Mouse (Mus musculus) urinary bladder, postnatal 14 days (tissue): ENCODE data around the gene Hist1h4b.

Experiments used
- DNase-seq: peaks from one replicate; pipeline ENCODE4 v3.0.0; 2021; ENCODE audit warnings: low spot score

The Hist1h4b gene

DNA sequence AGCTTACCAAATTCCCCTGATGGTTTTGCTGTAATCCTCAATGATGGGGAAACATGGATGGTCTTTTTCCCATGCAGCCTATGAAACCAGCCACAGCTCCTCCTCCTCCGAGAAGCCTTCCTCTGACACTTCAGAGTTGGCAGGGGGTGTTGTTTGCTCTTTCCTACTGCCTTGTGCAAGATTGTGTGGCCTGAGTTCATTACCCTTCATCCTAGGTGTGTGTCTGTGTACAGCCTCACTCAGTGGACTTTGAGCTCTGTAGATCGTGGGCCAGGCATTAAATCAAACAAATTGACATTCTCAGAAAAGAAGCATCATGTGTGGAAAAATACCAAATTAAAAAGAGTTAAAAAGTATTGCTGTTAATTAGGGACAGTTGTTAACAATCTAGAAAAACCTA lies 47.7 kb downstream of the Hist1h4b start:
- no peak for DNase-seq

DNA sequence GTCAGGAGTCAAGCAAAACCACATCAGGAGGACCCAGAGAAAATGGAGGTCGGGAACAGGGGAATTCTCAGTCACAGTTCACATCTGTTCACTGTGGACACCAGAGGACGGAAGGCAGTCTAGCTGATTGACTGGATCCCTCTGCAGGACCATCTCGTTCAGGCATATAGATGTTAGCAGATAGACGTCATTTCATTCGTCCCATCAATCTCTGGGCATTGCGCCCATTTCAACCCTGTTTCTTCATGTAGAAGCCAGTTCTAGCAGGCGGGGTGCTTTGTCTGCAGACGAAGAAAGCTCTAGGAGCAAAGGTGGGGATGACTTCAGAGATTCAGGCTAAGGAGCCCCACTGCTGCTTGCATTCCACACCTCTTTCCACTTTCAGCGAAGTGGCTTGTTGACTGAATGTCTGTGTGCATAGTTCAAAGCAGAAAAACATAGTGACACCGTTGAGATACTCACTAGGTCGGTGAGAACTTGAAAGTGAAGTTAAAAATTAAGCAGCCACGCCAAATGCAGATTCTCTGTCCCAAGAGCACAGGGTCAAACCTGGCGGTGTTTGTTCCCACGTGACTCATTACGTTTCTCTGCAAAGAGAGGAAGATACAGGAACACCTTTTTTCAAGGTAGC lies 49.7 kb downstream of the Hist1h4b start, which contains the start of gene Slc17a2:
TSS of gene Slc17a2 (plus strand) at position 572 of the 631 bp plus-strand sequence.
- DNase-seq = no peak
